Mouse (Mus musculus) embryonic facial prominence, embryonic 12.5 days (tissue): ENCODE measurements around the gene Pmm1. TPM values are rescaled to one million over a fixed set of nuclear protein-coding genes. Genes with fewer than 3 reads are reported as not detected.
A peak's percentile ranks its signal among the peaks of the same experiment; 100 is the strongest.
"Not testable (repeated sequence)": the region's sequence is repeated elsewhere in the genome, so short reads cannot be mapped to it uniquely, and the experiment has no call there.

ENCODE experiments used
- ATAC-seq: fragments of 200-750 bp; cut with Nextera tagmentation; 2 replicates; pipeline ENCODE4 v1.8.0; 2017; ENCODE audit not compliant: insufficient number of reproducible peaks, insufficient read depth, low FRiP score, low TSS enrichment
- H3K27ac ChIP-seq: fragments of 300-500 bp; sonication (generic); 2 replicates; pipeline ENCODE4 v1.5.1; 2016; ENCODE audit warnings: mild to moderate bottlenecking
- H3K27me3 ChIP-seq: fragments of 300-500 bp; sonication (generic); 2 replicates; pipeline ENCODE4 v1.6.1; 2016; ENCODE audit warnings: mild to moderate bottlenecking, moderate library complexity
- H3K36me3 ChIP-seq: fragments of 300-500 bp; sonication (generic); 2 replicates; pipeline ENCODE4 v1.6.1; 2016; ENCODE audit warnings: mild to moderate bottlenecking
- H3K4me1 ChIP-seq: fragments of 300-500 bp; sonication (generic); 2 replicates; pipeline ENCODE4 v1.6.1; 2016
- H3K4me2 ChIP-seq: fragments of 300-500 bp; sonication (generic); replicated peaks from 2 replicates; pipeline ENCODE4 v1.6.1; 2016; ENCODE audit warnings: mild to moderate bottlenecking, moderate library complexity
- H3K4me3 ChIP-seq: fragments of 300-500 bp; sonication (generic); 2 replicates; pipeline ENCODE4 v1.5.1; 2016; ENCODE audit warnings: mild to moderate bottlenecking
- H3K9ac ChIP-seq: fragments of 300-500 bp; sonication (generic); 2 replicates; pipeline ENCODE4 v1.6.1; 2016; ENCODE audit warnings: mild to moderate bottlenecking, moderate library complexity
- H3K9me3 ChIP-seq: fragments of 300-500 bp; sonication (generic); 2 replicates; pipeline ENCODE4 v1.6.1; 2016; ENCODE audit warnings: mild to moderate bottlenecking, moderate library complexity
- WGBS: fragments of 180-500 bp; shearing (Covaris S2); methylation state at CpG from one replicate; pipeline ENCODE4 v1.1.7; 2016; 5-methylcytosine and 5-hydroxymethylcytosine counted together
- polyA plus RNA-seq: library from polyadenylated mRNA; unstranded; fragments of >200 nt; fragmentation: Nextera tagmentation; extraction: Ambion mirVana; gene quantifications from 2 replicates; pipeline ENCODE4 v1.2.1, GENCODE M21; 2016

Pmm1 gene
- polyA plus RNA-seq, 1 experiment from 2014 or later = 25.5 TPM

GRCm38 (mm10) chr15:81969635-81970034, 8.9 kb upstream of the Pmm1 start:
- H3K27me3 ChIP-seq, H3K4me2 ChIP-seq, H3K27ac ChIP-seq, H3K36me3 ChIP-seq, H3K9ac ChIP-seq, H3K4me3 ChIP-seq, H3K9me3 ChIP-seq, ATAC-seq, H3K4me1 ChIP-seq: not testable (repeated sequence)
- 75% methylated on average over 6 of the region's 6 CpGs for WGBS

- 60% methylated on average over 7 of the region's 7 CpGs for WGBS
- no peak overlapping the region for H3K4me2 ChIP-seq
- H3K9me3 ChIP-seq = peaks cover 5% of the 10 kb centered on the region; the same call in 1 of the 2 replicates
- H3K9ac ChIP-seq = no peak overlapping the region
- ATAC-seq = no peak
- no peaks in the 10 kb centered on the region for H3K27me3 ChIP-seq
- H3K27ac ChIP-seq = no peak overlapping the region
- H3K4me1 ChIP-seq = no peaks in the 10 kb centered on the region
- H3K4me3 ChIP-seq = no peak overlapping the region
- H3K36me3 ChIP-seq = no peaks in the 10 kb centered on the region
Measured at GRCm38 (mm10) chr15:81969173-81969572, 8.4 kb upstream of the Pmm1 start.

- no peak overlapping the region for H3K4me2 ChIP-seq
- H3K9ac ChIP-seq = no peak overlapping the region
- H3K36me3 ChIP-seq = no peaks in the 10 kb centered on the region
- H3K9me3 ChIP-seq = peaks cover 5% of the 10 kb centered on the region; the same call in 1 of the 2 replicates
- H3K4me1 ChIP-seq = no peaks in the 10 kb centered on the region
- ATAC-seq = no peak
- no peak overlapping the region for H3K4me3 ChIP-seq
- H3K27ac ChIP-seq = no peak overlapping the region
- WGBS = 50% methylated on average over 2 of the region's 2 CpGs
- no peaks in the 10 kb centered on the region for H3K27me3 ChIP-seq
Measured at GRCm38 (mm10) chr15:81968447-81968846, 7.7 kb upstream of the Pmm1 start.

- no peaks in the 10 kb centered on the region for H3K36me3 ChIP-seq
- no peak overlapping the region for H3K4me3 ChIP-seq
- no peak overlapping the region for H3K9ac ChIP-seq
- peaks cover 5% of the 10 kb centered on the region; the same call in 1 of the 2 replicates for H3K9me3 ChIP-seq
- no peaks in the 10 kb centered on the region for H3K27me3 ChIP-seq
- no peak overlapping the region for H3K27ac ChIP-seq
- 88% methylated on average over 5 of the region's 5 CpGs for WGBS
- no peak for ATAC-seq
- no peaks in the 10 kb centered on the region for H3K4me1 ChIP-seq
- no peak overlapping the region for H3K4me2 ChIP-seq
Measured at GRCm38 (mm10) chr15:81967821-81968220, 7.1 kb upstream of the Pmm1 start.

- Histone ChIP-seq H3K36me3 (no peaks in the 10 kb centered on the region), H3K4me2 (no peak overlapping the region), H3K4me3 (no peak overlapping the region), H3K4me1 (no peaks in the 10 kb centered on the region), H3K27me3 (no peaks in the 10 kb centered on the region), H3K9ac (no peak overlapping the region), H3K9me3 (no peaks in the 10 kb centered on the region), H3K27ac (no peak overlapping the region)
- WGBS = 89% methylated on average over 11 of the region's 14 CpGs
- no peak for ATAC-seq
Measured at GRCm38 (mm10) chr15:81966062-81966829, 5.5 kb upstream of the Pmm1 start.

- no peaks in the 10 kb centered on the region for H3K9me3 ChIP-seq
- no peaks in the 10 kb centered on the region for H3K27me3 ChIP-seq
- H3K4me1 ChIP-seq = 0 out of 2 replicates have a peak, but pooled peaks cover 2% of the 10 kb centered on the region
- WGBS = 47% methylated on average over 4 of the region's 4 CpGs
- H3K9ac ChIP-seq = no peak overlapping the region
- H3K27ac ChIP-seq = no peak overlapping the region
- ATAC-seq = no peak
- no peaks in the 10 kb centered on the region for H3K36me3 ChIP-seq
- H3K4me3 ChIP-seq = no peak overlapping the region
- H3K4me2 ChIP-seq = no peak overlapping the region
Measured at GRCm38 (mm10) chr15:81964980-81965545, 4.3 kb upstream of the Pmm1 start.

GRCm38 (mm10) chr15:81964262-81964661, 3.5 kb upstream of the Pmm1 start:
- H3K27me3 ChIP-seq = no peaks in the 10 kb centered on the region
- no peaks in the 10 kb centered on the region for H3K9me3 ChIP-seq
- ATAC-seq = no peak
- no peak overlapping the region for H3K4me3 ChIP-seq
- H3K36me3 ChIP-seq = no peaks in the 10 kb centered on the region
- WGBS = 65% methylated on average over 1 of the region's 1 CpGs
- H3K9ac ChIP-seq = no peak overlapping the region
- 0 out of 2 replicates have a peak, but pooled peaks cover 2% of the 10 kb centered on the region for H3K4me1 ChIP-seq
- no peak overlapping the region for H3K27ac ChIP-seq
- no peak overlapping the region for H3K4me2 ChIP-seq

GRCm38 (mm10) chr15:81961078-81961451, 335 bp upstream of the Pmm1 start:
- Histone ChIP-seq H3K27me3 (no peaks in the 10 kb centered on the region), H3K27ac (no peak overlapping the region), H3K9me3 (no peaks in the 10 kb centered on the region), H3K36me3 (no peaks in the 10 kb centered on the region), H3K4me1 (0 out of 2 replicates have a peak, but pooled peaks cover 2% of the 10 kb centered on the region), H3K4me3 (peak overlapping the region; percentile 66), H3K4me2 (peak overlapping the region; percentile 100), H3K9ac (peak overlapping the region; percentile 68; the same call in 1 of the 2 replicates)
- WGBS = 2% methylated on average over 7 of the region's 8 CpGs
- ATAC-seq = no peak

GRCm38 (mm10) chr15:81958906-81959305, 1.8 kb downstream of the Pmm1 start:
- Histone ChIP-seq H3K4me1 (0 out of 2 replicates have a peak, but pooled peaks cover 2% of the 10 kb centered on the region), H3K9me3 (no peaks in the 10 kb centered on the region), H3K9ac (0 out of 2 replicates have a peak overlapping the region, but pooled peaks have one; percentile 10), H3K27me3 (no peaks in the 10 kb centered on the region), H3K4me2 (no peak overlapping the region), H3K4me3 (no peak overlapping the region), H3K36me3 (0 out of 2 replicates have a peak, but pooled peaks cover 4% of the 10 kb centered on the region), H3K27ac (no peak overlapping the region)
- ATAC-seq = no peak
- 91% methylated on average over 3 of the region's 3 CpGs for WGBS

- 0 out of 2 replicates have a peak, but pooled peaks cover 2% of the 10 kb centered on the region for H3K4me1 ChIP-seq
- no peaks in the 10 kb centered on the region for H3K9me3 ChIP-seq
- no peak overlapping the region for H3K9ac ChIP-seq
- no peak overlapping the region for H3K27ac ChIP-seq
- H3K27me3 ChIP-seq = no peaks in the 10 kb centered on the region
- H3K4me2 ChIP-seq = no peak overlapping the region
- H3K4me3 ChIP-seq = no peak overlapping the region
- no peak for ATAC-seq
- 0 out of 2 replicates have a peak, but pooled peaks cover 4% of the 10 kb centered on the region for H3K36me3 ChIP-seq
- 83% methylated on average over 11 of the region's 11 CpGs for WGBS
Measured at GRCm38 (mm10) chr15:81957598-81957997, 3.1 kb downstream of the Pmm1 start.

GRCm38 (mm10) chr15:81956457-81956856, 4.3 kb downstream of the Pmm1 start:
- 0 out of 2 replicates have a peak, but pooled peaks cover 4% of the 10 kb centered on the region for H3K36me3 ChIP-seq
- no peaks in the 10 kb centered on the region for H3K27me3 ChIP-seq
- H3K4me3 ChIP-seq = no peak overlapping the region
- no peaks in the 10 kb centered on the region for H3K9me3 ChIP-seq
- no peak overlapping the region for H3K4me2 ChIP-seq
- WGBS = 56% methylated on average over 8 of the region's 8 CpGs
- 0 out of 2 replicates have a peak, but pooled peaks cover 2% of the 10 kb centered on the region for H3K4me1 ChIP-seq
- H3K27ac ChIP-seq = no peak overlapping the region
- H3K9ac ChIP-seq = no peak overlapping the region
- no peak for ATAC-seq

- Histone ChIP-seq H3K36me3 (0 out of 2 replicates have a peak, but pooled peaks cover 8% of the 10 kb centered on the region), H3K27me3 (no peaks in the 10 kb centered on the region), H3K27ac (no peak overlapping the region), H3K9ac (no peak overlapping the region), H3K9me3 (no peaks in the 10 kb centered on the region), H3K4me2 (no peak overlapping the region), H3K4me3 (no peak overlapping the region), H3K4me1 (0 out of 2 replicates have a peak, but pooled peaks cover 1% of the 10 kb centered on the region)
- ATAC-seq = no peak
- WGBS = 92% methylated on average over 15 of the region's 15 CpGs
Measured at GRCm38 (mm10) chr15:81955414-81955813, 5.3 kb downstream of the Pmm1 start.
